Mouse (Mus musculus) heart, embryonic 10.5 days (tissue): ENCODE data around the gene Gm32802. TPM values are rescaled to one million over a fixed set of nuclear protein-coding genes. Genes with fewer than 3 reads are reported as not detected.
"Not testable (repeated sequence)": the region's sequence is repeated elsewhere in the genome, so short reads cannot be mapped to it uniquely, and the experiment has no call there.

Source experiments
- DNase-seq: peaks from one replicate; pipeline ENCODE4 v3.0.0-alpha.2; 2017; ENCODE audit warnings: low spot score
- H3K27ac ChIP-seq: fragments of 300-500 bp; sonication (generic); 2 replicates; pipeline ENCODE4 v1.5.1; 2016; ENCODE audit warnings: mild to moderate bottlenecking
- H3K27me3 ChIP-seq: fragments of 300-500 bp; sonication (generic); 2 replicates; pipeline ENCODE4 v1.6.1; 2016; ENCODE audit warnings: mild to moderate bottlenecking; ENCODE audit not compliant: poor library complexity, insufficient read depth, severe bottlenecking
- H3K36me3 ChIP-seq: fragments of 300-500 bp; sonication (generic); 2 replicates; pipeline ENCODE4 v1.6.1; 2016; ENCODE audit warnings: mild to moderate bottlenecking, moderate library complexity
- H3K4me1 ChIP-seq: fragments of 300-500 bp; sonication (generic); 2 replicates; pipeline ENCODE4 v1.6.1; 2016; ENCODE audit warnings: mild to moderate bottlenecking
- H3K4me3 ChIP-seq: fragments of 300-500 bp; sonication (generic); 2 replicates; pipeline ENCODE4 v1.5.1; 2016; ENCODE audit warnings: mild to moderate bottlenecking, moderate library complexity
- H3K9me3 ChIP-seq: fragments of 300-500 bp; sonication (generic); 2 replicates; pipeline ENCODE4 v1.6.1; 2016; ENCODE audit warnings: mild to moderate bottlenecking, moderate library complexity
- WGBS: fragments of 180-500 bp; shearing (Covaris S2); methylation state at CpG from one replicate; pipeline ENCODE4 v1.1.7; 2016; 5-methylcytosine and 5-hydroxymethylcytosine counted together
- polyA plus RNA-seq: library from polyadenylated mRNA; unstranded; fragments of >200 nt; fragmentation: Nextera tagmentation; extraction: Ambion mirVana; gene quantifications from 2 replicates; pipeline ENCODE4 v1.2.1, GENCODE M21; 2016

Gm32802 gene
- polyA plus RNA-seq = not detected in 2 replicates

- DNase-seq, H3K36me3 ChIP-seq, H3K27ac ChIP-seq, H3K4me3 ChIP-seq, H3K4me1 ChIP-seq, H3K27me3 ChIP-seq, H3K9me3 ChIP-seq: not testable (repeated sequence)
- WGBS = no CpG with 5 or more reads among the region's 13 CpGs
Measured at GRCm38 (mm10) chr10:118258388-118258787, at the start of gene Gm32802. Gm32802 (plus strand) TSS chr10:118258688.

GRCm38 (mm10) chr10:118215719-118216393 lies 42.6 kb upstream of the Gm32802 start:
- not testable (repeated sequence) for DNase-seq, H3K4me3 ChIP-seq, H3K27me3 ChIP-seq, H3K36me3 ChIP-seq, H3K9me3 ChIP-seq, H3K4me1 ChIP-seq, H3K27ac ChIP-seq
- 86% methylated on average over 2 of the region's 4 CpGs for WGBS

GRCm38 (mm10) chr10:118227629-118228028 lies 30.9 kb upstream of the Gm32802 start:
- no CpG with 5 or more reads among the region's 2 CpGs for WGBS
- H3K4me3 ChIP-seq, H3K9me3 ChIP-seq, H3K36me3 ChIP-seq, H3K27ac ChIP-seq, DNase-seq, H3K4me1 ChIP-seq, H3K27me3 ChIP-seq: not testable (repeated sequence)

GRCm38 (mm10) chr10:118232607-118233006 lies 25.9 kb upstream of the Gm32802 start:
- H3K9me3 ChIP-seq, H3K27ac ChIP-seq, H3K36me3 ChIP-seq, H3K4me1 ChIP-seq, DNase-seq, H3K4me3 ChIP-seq, H3K27me3 ChIP-seq: not testable (repeated sequence)
- WGBS = 80% methylated on average over 3 of the region's 5 CpGs

- H3K36me3 ChIP-seq, H3K27me3 ChIP-seq, H3K4me1 ChIP-seq, H3K27ac ChIP-seq, DNase-seq, H3K4me3 ChIP-seq, H3K9me3 ChIP-seq: not testable (repeated sequence)
- no CpG with 5 or more reads among the region's 13 CpGs for WGBS
Measured at GRCm38 (mm10) chr10:118240680-118241079, 17.8 kb upstream of the Gm32802 start, which contains the start of gene Gm32717. Gm32717 (minus strand) TSS chr10:118240780.

- peak; percentile 58 for DNase-seq
- not testable (repeated sequence) for H3K36me3 ChIP-seq, H3K9me3 ChIP-seq, H3K4me3 ChIP-seq, H3K27ac ChIP-seq, H3K27me3 ChIP-seq, H3K4me1 ChIP-seq
- 83% methylated on average over 11 of the region's 11 CpGs for WGBS
Measured at GRCm38 (mm10) chr10:118249006-118249595, 9.4 kb upstream of the Gm32802 start.

GRCm38 (mm10) chr10:118250852-118251295 lies 7.6 kb upstream of the Gm32802 start:
- 60% methylated on average over 10 of the region's 10 CpGs for WGBS
- Histone ChIP-seq H3K27me3 (no peaks in the 10 kb centered on the region), H3K4me1 (no peaks in the 10 kb centered on the region), H3K9me3 (no peaks in the 10 kb centered on the region), H3K36me3 (no peaks in the 10 kb centered on the region), H3K27ac (no peak overlapping the region), H3K4me3 (no peak overlapping the region)
- DNase-seq = peak; percentile 75

- not testable (repeated sequence) for H3K4me1 ChIP-seq, H3K27ac ChIP-seq, DNase-seq, H3K9me3 ChIP-seq, H3K27me3 ChIP-seq, H3K36me3 ChIP-seq, H3K4me3 ChIP-seq
- 54% methylated on average over 2 of the region's 8 CpGs for WGBS
Measured at GRCm38 (mm10) chr10:118268812-118269211, 10.3 kb downstream of the Gm32802 start.

GRCm38 (mm10) chr10:118271416-118271815 lies 12.9 kb downstream of the Gm32802 start:
- H3K27me3 ChIP-seq, H3K36me3 ChIP-seq, H3K4me1 ChIP-seq, H3K9me3 ChIP-seq, H3K4me3 ChIP-seq, H3K27ac ChIP-seq, DNase-seq: not testable (repeated sequence)
- WGBS = no CpG with 5 or more reads among the region's 2 CpGs

- not testable (repeated sequence) for H3K4me3 ChIP-seq, H3K4me1 ChIP-seq, H3K9me3 ChIP-seq, H3K27me3 ChIP-seq, DNase-seq, H3K36me3 ChIP-seq, H3K27ac ChIP-seq
- no CpG with 5 or more reads among the region's 4 CpGs for whole genome bisulfite sequencing
Measured at GRCm38 (mm10) chr10:118278069-118278468, 19.6 kb downstream of the Gm32802 start.

- H3K27ac ChIP-seq, H3K36me3 ChIP-seq, H3K4me1 ChIP-seq, H3K4me3 ChIP-seq, DNase-seq, H3K27me3 ChIP-seq, H3K9me3 ChIP-seq: not testable (repeated sequence)
- whole genome bisulfite sequencing = 74% methylated on average over 6 of the region's 7 CpGs
Measured at GRCm38 (mm10) chr10:118282565-118282964, 24.1 kb downstream of the Gm32802 start.

GRCm38 (mm10) chr10:118283016-118283415 lies 24.5 kb downstream of the Gm32802 start:
- not testable (repeated sequence) for DNase-seq, H3K4me3 ChIP-seq
- WGBS = 54% methylated on average over 3 of the region's 5 CpGs

GRCm38 (mm10) chr10:118294938-118295337 lies 36.5 kb downstream of the Gm32802 start, which contains the start of gene Iltifb:
Iltifb (minus strand) TSS chr10:118295038.
- H3K4me3 ChIP-seq = no peak within 1 kb of the TSS
- H3K9me3 ChIP-seq = no peaks in the 10 kb centered on the region
- 84% methylated on average over 6 of the region's 6 CpGs for WGBS
- H3K27ac ChIP-seq = no peak within 1 kb of the TSS
- no peaks in the 10 kb centered on the region for H3K27me3 ChIP-seq
- no peaks in the 10 kb centered on the region for H3K4me1 ChIP-seq
- no peak for DNase-seq
- no peaks in the 10 kb centered on the region for H3K36me3 ChIP-seq

More at GRCm38 (mm10) chr10:118283016-118283415, 24.5 kb downstream of the Gm32802 start:
- H3K27ac ChIP-seq, H3K36me3 ChIP-seq, H3K4me1 ChIP-seq, H3K27me3 ChIP-seq, H3K9me3 ChIP-seq: not testable (repeated sequence)
